Mouse (Mus musculus) limb, embryonic 14.5 days (tissue): ENCODE results near the gene Fam163a. TPM values are rescaled to one million over a fixed set of nuclear protein-coding genes. Genes with fewer than 3 reads are reported as not detected.
A peak's percentile ranks its signal among the peaks of the same experiment; 100 is the strongest.

Experiments used
- ATAC-seq: fragments of 200-750 bp; cut with Nextera tagmentation; 2 replicates; pipeline ENCODE4 v1.8.0; 2017; ENCODE audit warnings: low read depth, moderate number of reproducible peaks, moderate TSS enrichment; ENCODE audit not compliant: low FRiP score
- DNase-seq: peaks from one replicate; pipeline ENCODE4 v3.0.0-alpha.2; 2015; ENCODE audit warnings: low spot score
- H3K27ac ChIP-seq: fragments of 300-500 bp; sonication (generic); replicated peaks from 2 replicates; pipeline ENCODE4 v1.5.1; 2014; ENCODE audit warnings: low read depth, mild to moderate bottlenecking, low read length, moderate library complexity, mixed read lengths
- H3K27me3 ChIP-seq: fragments of 300-500 bp; sonication (generic); 2 replicates; pipeline ENCODE4 v1.6.1; 2014; ENCODE audit warnings: low read length, mixed read lengths; ENCODE audit not compliant: control insufficient read depth, insufficient read depth
- H3K36me3 ChIP-seq: fragments of 300-500 bp; sonication (generic); 2 replicates; pipeline ENCODE4 v1.6.1; 2014; ENCODE audit warnings: mild to moderate bottlenecking, low read length, moderate library complexity, mixed read lengths; ENCODE audit not compliant: control insufficient read depth, insufficient read depth
- H3K4me1 ChIP-seq: fragments of 300-500 bp; sonication (generic); 2 replicates; pipeline ENCODE4 v1.6.1; 2014; ENCODE audit warnings: antibody characterized with exemption, low read length, mixed read lengths; ENCODE audit not compliant: control insufficient read depth, insufficient read depth
- H3K4me2 ChIP-seq: fragments of 300-500 bp; sonication (generic); replicated peaks from 2 replicates; pipeline ENCODE4 v1.6.1; 2014; ENCODE audit warnings: low read depth, mild to moderate bottlenecking, low read length, moderate library complexity; ENCODE audit not compliant: severe bottlenecking
- H3K4me3 ChIP-seq: fragments of 300-500 bp; sonication (generic); replicated peaks from 2 replicates; pipeline ENCODE4 v1.5.1; 2014; ENCODE audit warnings: low read length
- H3K9ac ChIP-seq: fragments of 300-500 bp; sonication (generic); 2 replicates; pipeline ENCODE4 v1.6.1; 2014; ENCODE audit warnings: mild to moderate bottlenecking, low read depth, low read length, moderate library complexity; ENCODE audit not compliant: severe bottlenecking
- H3K9me3 ChIP-seq: fragments of 300-500 bp; sonication (generic); 2 replicates; pipeline ENCODE4 v1.6.1; 2016; ENCODE audit warnings: low read length; ENCODE audit not compliant: control insufficient read depth
- POLR2A ChIP-seq: fragments of 200-500 bp; IDR thresholded peaks from 2 replicates; pipeline ENCODE4 v1.8.0; 2012; ENCODE audit warnings: inconsistent platforms, mild to moderate bottlenecking, moderate library complexity, borderline replicate concordance; ENCODE audit not compliant: insufficient read depth, insufficient read length; ENCODE audit errors: extremely low read depth
- WGBS: fragments of 180-500 bp; shearing (Covaris S2); extraction: QIAGEN DNeasy Blood & Tissue Kit; methylation state at CpG from one replicate; pipeline ENCODE4 v1.1.7; 2014; 5-methylcytosine and 5-hydroxymethylcytosine counted together
- polyA plus RNA-seq, 2 experiments: library from polyadenylated mRNA; depleted of rRNA in 1 of 2; stranded (reverse) in 1 of 2; unstranded in 1 of 2; fragments of >200 nt; fragmentation: Nextera tagmentation in 1 of 2; extraction: Ambion mirVana in 1 of 2; gene quantifications; 2 replicates each; pipeline versions ENCODE4 v1.2.1 to v1.2.3; 2012 to 2014

Fam163a gene
- polyA plus RNA-seq, 2 experiments, result 0.96 to 1.0 TPM

DNA sequence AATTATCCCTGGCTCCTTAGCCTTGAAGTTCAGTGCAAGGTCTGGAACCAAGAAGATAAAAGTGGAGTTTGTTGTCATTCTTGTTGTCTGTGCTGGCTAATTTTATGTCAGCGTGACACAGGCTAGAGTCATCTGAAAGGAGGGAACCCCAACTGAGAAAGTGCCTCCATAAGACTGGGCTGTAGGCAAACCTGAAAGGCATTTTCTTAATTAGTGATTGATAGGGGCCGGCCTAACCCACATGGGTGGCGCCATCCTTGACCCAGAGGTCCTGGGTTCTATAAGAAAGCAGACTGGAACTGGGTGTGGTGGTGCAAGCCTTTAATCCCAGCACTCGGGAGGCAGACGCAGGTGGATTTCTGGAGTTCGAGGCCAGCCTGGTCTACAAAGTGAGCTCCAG, 26.3 kb upstream of the Fam163a start:
- H3K27me3 ChIP-seq, result no peaks in the 10 kb centered on the region
- no peak for TF ChIP-seq POLR2A
- no peak overlapping the region for H3K9ac ChIP-seq
- H3K4me2 ChIP-seq, result no peak overlapping the region
- DNase-seq (no peak), ATAC-seq (no peak)
- H3K36me3 ChIP-seq, result no peaks in the 10 kb centered on the region
- no peaks in the 10 kb centered on the region for H3K9me3 ChIP-seq
- H3K4me1 ChIP-seq, result peaks cover 13% of the 10 kb centered on the region
- 82% methylated on average over 6 of the region's 6 CpGs for WGBS
- H3K4me3 ChIP-seq, result no peak overlapping the region
- no peak overlapping the region for H3K27ac ChIP-seq

GRCm38 (mm10) chr1:156230339-156231089, 25.7 kb upstream of the Fam163a start:
- Histone ChIP-seq H3K9me3 (no peaks in the 10 kb centered on the region), H3K9ac (no peak overlapping the region), H3K27me3 (no peaks in the 10 kb centered on the region), H3K4me2 (no peak overlapping the region), H3K4me3 (no peak overlapping the region), H3K4me1 (peaks cover 13% of the 10 kb centered on the region), H3K27ac (no peak overlapping the region), H3K36me3 (no peaks in the 10 kb centered on the region)
- ATAC-seq, result peak; percentile 82
- no peak for TF ChIP-seq POLR2A
- WGBS, result 26% methylated on average over 9 of the region's 9 CpGs
- DNase-seq, result peak; percentile 66

DNA sequence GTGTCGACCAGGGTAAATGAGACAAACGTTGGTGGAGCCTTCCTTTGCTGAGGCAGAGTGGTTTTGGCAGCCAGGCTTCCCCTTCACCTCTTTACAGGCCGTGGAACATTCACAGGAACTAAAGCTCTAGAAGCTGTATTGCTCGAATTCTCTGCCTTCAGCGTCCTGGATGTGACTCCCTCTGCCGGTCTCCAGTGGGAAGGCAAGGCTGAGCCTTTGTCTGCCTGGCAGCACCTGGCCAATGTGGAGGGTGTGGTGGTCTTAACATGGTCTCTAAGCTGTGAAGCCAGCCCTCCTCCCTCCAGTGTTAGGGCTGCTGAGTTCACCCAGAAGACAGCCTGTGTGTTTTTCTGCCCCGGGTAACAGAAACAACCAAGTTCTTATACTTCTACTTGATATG, 24.6 kb upstream of the Fam163a start:
- Histone ChIP-seq H3K36me3 (no peaks in the 10 kb centered on the region), H3K27me3 (no peaks in the 10 kb centered on the region), H3K27ac (no peak overlapping the region), H3K4me3 (no peak overlapping the region), H3K9ac (no peak overlapping the region), H3K4me2 (no peak overlapping the region), H3K4me1 (peaks cover 13% of the 10 kb centered on the region), H3K9me3 (no peaks in the 10 kb centered on the region)
- peak; percentile 66 for DNase-seq
- WGBS, result 21% methylated on average over 7 of the region's 7 CpGs
- ATAC-seq, result no peak; the same call in 1 of the 2 replicates
- TF ChIP-seq POLR2A, result no peak

GRCm38 (mm10) chr1:156228728-156229127, 23.9 kb upstream of the Fam163a start:
- H3K27me3 ChIP-seq, result no peaks in the 10 kb centered on the region
- WGBS, result 79% methylated on average over 4 of the region's 4 CpGs

GRCm38 (mm10) chr1:156226903-156227302, 22.1 kb upstream of the Fam163a start:
- WGBS, result 85% methylated on average over 5 of the region's 5 CpGs
- TF ChIP-seq POLR2A, result no peak
- no peak overlapping the region for H3K4me3 ChIP-seq
- no peak overlapping the region for H3K27ac ChIP-seq
- H3K9me3 ChIP-seq, result no peaks in the 10 kb centered on the region
- no peak for DNase-seq
- H3K36me3 ChIP-seq, result no peaks in the 10 kb centered on the region
- no peak overlapping the region for H3K9ac ChIP-seq
- no peak overlapping the region for H3K4me2 ChIP-seq
- no peak for ATAC-seq
- peaks cover 13% of the 10 kb centered on the region for H3K4me1 ChIP-seq
- no peaks in the 10 kb centered on the region for H3K27me3 ChIP-seq

More at GRCm38 (mm10) chr1:156228728-156229127, 23.9 kb upstream of the Fam163a start:
- DNase-seq, result no peak
- H3K9ac ChIP-seq, result no peak overlapping the region
- no peaks in the 10 kb centered on the region for H3K9me3 ChIP-seq
- H3K4me2 ChIP-seq, result no peak overlapping the region
- H3K4me3 ChIP-seq, result no peak overlapping the region
- no peak for ATAC-seq
- H3K36me3 ChIP-seq, result no peaks in the 10 kb centered on the region
- peaks cover 13% of the 10 kb centered on the region for H3K4me1 ChIP-seq
- H3K27ac ChIP-seq, result no peak overlapping the region
- TF ChIP-seq POLR2A, result no peak
